Mouse (Mus musculus) midbrain, embryonic 14.5 days (tissue): ENCODE measurements around the gene Inafm1. TPM values are rescaled to one million over a fixed set of nuclear protein-coding genes. Genes with fewer than 3 reads are reported as not detected.

Source experiments
- ATAC-seq: fragments of 200-750 bp; cut with Nextera tagmentation; 2 replicates; pipeline ENCODE4 v1.8.0; 2017; ENCODE audit warnings: moderate number of reproducible peaks, moderate library complexity; ENCODE audit not compliant: low FRiP score, low TSS enrichment
- DNase-seq: peaks from one replicate; pipeline ENCODE4 v3.0.0-alpha.2; 2015
- H3K27ac ChIP-seq: fragments of 300-500 bp; sonication (generic); replicated peaks from 2 replicates; pipeline ENCODE4 v1.5.1; 2014; ENCODE audit warnings: mild to moderate bottlenecking, low read depth, low read length, moderate library complexity
- H3K27me3 ChIP-seq: fragments of 300-500 bp; sonication (generic); 2 replicates; pipeline ENCODE4 v1.6.1; 2014; ENCODE audit warnings: low read length, control low read depth, mixed read lengths; ENCODE audit not compliant: control insufficient read depth, insufficient read depth
- H3K36me3 ChIP-seq: fragments of 300-500 bp; sonication (generic); 2 replicates; pipeline ENCODE4 v1.6.1; 2014; ENCODE audit warnings: low read length, control low read depth; ENCODE audit not compliant: control insufficient read depth, insufficient read depth
- H3K4me1 ChIP-seq: fragments of 300-500 bp; sonication (generic); 2 replicates; pipeline ENCODE4 v1.6.1; 2014; ENCODE audit warnings: mild to moderate bottlenecking, antibody characterized with exemption, low read length, control low read depth; ENCODE audit not compliant: control insufficient read depth, insufficient read depth
- H3K4me2 ChIP-seq: fragments of 300-500 bp; sonication (generic); 2 replicates; pipeline ENCODE4 v1.6.1; 2014; ENCODE audit warnings: mild to moderate bottlenecking, low read length, moderate library complexity
- H3K4me3 ChIP-seq: fragments of 300-500 bp; sonication (generic); replicated peaks from 2 replicates; pipeline ENCODE4 v1.5.1; 2014; ENCODE audit warnings: low read depth, low read length
- H3K9ac ChIP-seq: fragments of 300-500 bp; sonication (generic); replicated peaks from 2 replicates; pipeline ENCODE4 v1.6.1; 2014; ENCODE audit warnings: mild to moderate bottlenecking, low read length, moderate library complexity
- H3K9me3 ChIP-seq: fragments of 300-500 bp; sonication (generic); 2 replicates; pipeline ENCODE4 v1.6.1; 2016; ENCODE audit warnings: low read length, control low read depth, mixed read lengths; ENCODE audit not compliant: control insufficient read depth
- WGBS: fragments of 180-500 bp; shearing (Covaris S2); extraction: QIAGEN DNeasy Blood & Tissue Kit; methylation state at CpG from one replicate; pipeline ENCODE4 v1.1.7; 2014; 5-methylcytosine and 5-hydroxymethylcytosine counted together
- polyA plus RNA-seq: library from polyadenylated mRNA; unstranded; fragments of >200 nt; fragmentation: Nextera tagmentation; extraction: Ambion mirVana; gene quantifications from 2 replicates; pipeline ENCODE4 v1.2.1, GENCODE M21; 2014

Inafm1 gene
- polyA plus RNA-seq, 1 experiment from 2014 or later: 36.4 TPM

- ATAC-seq (no peak), DNase-seq (peak; percentile 73)
- Histone ChIP-seq H3K9me3 (no peaks in the 10 kb centered on the region), H3K36me3 (no peaks in the 10 kb centered on the region), H3K27ac (no peak overlapping the region), H3K4me1 (peaks cover 15% of the 10 kb centered on the region; the same call in 1 of the 2 replicates), H3K9ac (no peak overlapping the region), H3K4me3 (no peak overlapping the region), H3K4me2 (peak overlapping the region; percentile 79), H3K27me3 (no peaks in the 10 kb centered on the region)
- 33% methylated on average over 4 of the region's 4 CpGs for WGBS
Observed at GRCm38 (mm10) chr7:16294346-16294745, 20.9 kb upstream of the Inafm1 start.

- no peak overlapping the region for H3K9ac ChIP-seq
- H3K36me3 ChIP-seq: peaks cover 11% of the 10 kb centered on the region
- H3K4me1 ChIP-seq: no peaks in the 10 kb centered on the region
- no peak for ATAC-seq
- no peak overlapping the region for H3K4me3 ChIP-seq
- no peaks in the 10 kb centered on the region for H3K9me3 ChIP-seq
- DNase-seq: no peak
- 82% methylated on average over 1 of the region's 1 CpGs for WGBS
- H3K4me2 ChIP-seq: no peak overlapping the region
- no peaks in the 10 kb centered on the region for H3K27me3 ChIP-seq
- no peak overlapping the region for H3K27ac ChIP-seq
Observed at GRCm38 (mm10) chr7:16287791-16288190, 14.4 kb upstream of the Inafm1 start.

GRCm38 (mm10) chr7:16287016-16287415 lies 13.6 kb upstream of the Inafm1 start:
- Histone ChIP-seq H3K9me3 (no peaks in the 10 kb centered on the region), H3K4me3 (peak overlapping the region; percentile 67), H3K27me3 (no peaks in the 10 kb centered on the region), H3K27ac (peak overlapping the region; percentile 95; the same call in 1 of the 2 replicates), H3K36me3 (peaks cover 19% of the 10 kb centered on the region), H3K4me2 (peak overlapping the region; percentile 51), H3K4me1 (no peaks in the 10 kb centered on the region), H3K9ac (peak overlapping the region; percentile 65)
- 82% methylated on average over 2 of the region's 2 CpGs for WGBS
- no peak for ATAC-seq
- DNase-seq: no peak

GRCm38 (mm10) chr7:16286026-16286961 lies 12.9 kb upstream of the Inafm1 start, which contains the start of gene Ccdc9:
TSS of gene Ccdc9 (minus strand) at chr7:16286795.
- no peaks in the 10 kb centered on the region for H3K9me3 ChIP-seq
- DNase-seq (peak; percentile 98), ATAC-seq (peak; percentile 95)
- peaks cover 26% of the 10 kb centered on the region for H3K36me3 ChIP-seq
- peak within 1 kb of the TSS; percentile 51 for H3K4me2 ChIP-seq
- H3K4me3 ChIP-seq: peak within 1 kb of the TSS; percentile 67
- H3K27me3 ChIP-seq: no peaks in the 10 kb centered on the region
- H3K9ac ChIP-seq: peak within 1 kb of the TSS; percentile 65
- peak within 1 kb of the TSS; percentile 95 for H3K27ac ChIP-seq
- no peaks in the 10 kb centered on the region for H3K4me1 ChIP-seq
- WGBS: under 1% methylated on average over 70 of the region's 70 CpGs

- H3K36me3 ChIP-seq: peaks cover 33% of the 10 kb centered on the region
- no peaks in the 10 kb centered on the region for H3K9me3 ChIP-seq
- no peak overlapping the region for H3K27ac ChIP-seq
- H3K27me3 ChIP-seq: no peaks in the 10 kb centered on the region
- no peak overlapping the region for H3K9ac ChIP-seq
- no peaks in the 10 kb centered on the region for H3K4me1 ChIP-seq
- WGBS: 3% methylated on average over 14 of the region's 14 CpGs
- peak overlapping the region; percentile 67 for H3K4me3 ChIP-seq
- DNase-seq (peak; percentile 24), ATAC-seq (peak; percentile 28)
- H3K4me2 ChIP-seq: peak overlapping the region; percentile 51
Observed at GRCm38 (mm10) chr7:16285450-16286025, 12.1 kb upstream of the Inafm1 start.

DNA sequence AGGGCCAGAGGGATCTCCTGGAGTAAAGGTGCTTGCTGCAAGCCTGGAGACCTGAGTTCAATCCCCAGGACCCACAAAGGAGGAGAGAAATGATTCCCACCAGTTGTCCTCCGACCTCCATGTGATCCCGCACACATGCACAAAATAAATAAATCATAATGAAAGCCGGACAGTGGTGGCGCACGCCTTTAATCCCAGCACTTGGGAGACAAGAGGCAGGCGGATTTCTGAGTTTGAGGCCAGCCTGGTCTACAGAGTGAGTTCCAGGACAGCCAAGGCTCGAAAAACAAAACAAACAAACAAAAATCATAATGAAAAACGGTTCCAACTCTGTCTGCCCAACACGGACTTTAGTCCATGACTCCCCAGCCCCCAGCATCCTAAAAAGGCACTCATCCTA lies 11.5 kb upstream of the Inafm1 start:
- Histone ChIP-seq H3K4me3 (no peak overlapping the region), H3K9ac (no peak overlapping the region), H3K9me3 (no peaks in the 10 kb centered on the region), H3K27me3 (no peaks in the 10 kb centered on the region), H3K27ac (no peak overlapping the region), H3K36me3 (peaks cover 36% of the 10 kb centered on the region), H3K4me2 (peak overlapping the region; percentile 51; the same call in 1 of the 2 replicates), H3K4me1 (no peaks in the 10 kb centered on the region)
- DNase-seq: no peak
- 74% methylated on average over 9 of the region's 9 CpGs for WGBS
- ATAC-seq: no peak

- H3K4me2 ChIP-seq: no peak overlapping the region
- WGBS: 97% methylated on average over 8 of the region's 8 CpGs
- H3K4me1 ChIP-seq: no peaks in the 10 kb centered on the region
- no peak overlapping the region for H3K9ac ChIP-seq
- ATAC-seq: no peak
- H3K36me3 ChIP-seq: peaks cover 39% of the 10 kb centered on the region
- H3K27me3 ChIP-seq: no peaks in the 10 kb centered on the region
- H3K9me3 ChIP-seq: no peaks in the 10 kb centered on the region
- no peak overlapping the region for H3K27ac ChIP-seq
- no peak for DNase-seq
- no peak overlapping the region for H3K4me3 ChIP-seq
Observed at GRCm38 (mm10) chr7:16284001-16284400, 10.6 kb upstream of the Inafm1 start.

DNA sequence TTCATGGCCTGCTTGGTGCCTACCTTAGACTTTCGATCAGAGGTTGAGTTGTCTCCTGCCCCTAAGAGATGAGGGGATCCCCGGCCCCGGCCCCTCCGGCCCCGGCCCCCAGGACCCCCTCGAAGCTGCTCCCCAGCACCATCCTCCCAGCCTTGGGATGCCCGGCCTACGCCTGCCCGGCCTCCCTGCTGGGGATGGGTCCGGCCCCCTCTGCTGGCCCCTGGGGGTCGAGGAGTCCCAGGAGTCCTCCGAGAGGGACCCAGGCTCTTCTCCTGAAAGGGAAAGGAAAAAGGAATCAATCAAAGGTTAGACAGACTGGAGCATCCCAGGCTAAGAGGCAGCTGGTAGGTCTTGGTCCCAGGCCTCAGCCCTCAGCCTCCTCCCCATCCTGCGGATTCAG lies 8.9 kb upstream of the Inafm1 start:
- Histone ChIP-seq H3K9ac (no peak overlapping the region), H3K4me2 (no peak overlapping the region), H3K36me3 (peaks cover 55% of the 10 kb centered on the region), H3K4me3 (no peak overlapping the region), H3K4me1 (no peaks in the 10 kb centered on the region), H3K27me3 (no peaks in the 10 kb centered on the region), H3K9me3 (no peaks in the 10 kb centered on the region), H3K27ac (no peak overlapping the region)
- ATAC-seq: no peak
- DNase-seq: no peak
- WGBS: 94% methylated on average over 13 of the region's 13 CpGs
